Mouse (Mus musculus) cerebellum, adult 11-12 months (tissue): ENCODE results near the gene P2rx4.

Experiments used
- DNase-seq: peaks from one replicate; pipeline ENCODE4 v3.0.0; 2022

Gene P2rx4

DNA sequence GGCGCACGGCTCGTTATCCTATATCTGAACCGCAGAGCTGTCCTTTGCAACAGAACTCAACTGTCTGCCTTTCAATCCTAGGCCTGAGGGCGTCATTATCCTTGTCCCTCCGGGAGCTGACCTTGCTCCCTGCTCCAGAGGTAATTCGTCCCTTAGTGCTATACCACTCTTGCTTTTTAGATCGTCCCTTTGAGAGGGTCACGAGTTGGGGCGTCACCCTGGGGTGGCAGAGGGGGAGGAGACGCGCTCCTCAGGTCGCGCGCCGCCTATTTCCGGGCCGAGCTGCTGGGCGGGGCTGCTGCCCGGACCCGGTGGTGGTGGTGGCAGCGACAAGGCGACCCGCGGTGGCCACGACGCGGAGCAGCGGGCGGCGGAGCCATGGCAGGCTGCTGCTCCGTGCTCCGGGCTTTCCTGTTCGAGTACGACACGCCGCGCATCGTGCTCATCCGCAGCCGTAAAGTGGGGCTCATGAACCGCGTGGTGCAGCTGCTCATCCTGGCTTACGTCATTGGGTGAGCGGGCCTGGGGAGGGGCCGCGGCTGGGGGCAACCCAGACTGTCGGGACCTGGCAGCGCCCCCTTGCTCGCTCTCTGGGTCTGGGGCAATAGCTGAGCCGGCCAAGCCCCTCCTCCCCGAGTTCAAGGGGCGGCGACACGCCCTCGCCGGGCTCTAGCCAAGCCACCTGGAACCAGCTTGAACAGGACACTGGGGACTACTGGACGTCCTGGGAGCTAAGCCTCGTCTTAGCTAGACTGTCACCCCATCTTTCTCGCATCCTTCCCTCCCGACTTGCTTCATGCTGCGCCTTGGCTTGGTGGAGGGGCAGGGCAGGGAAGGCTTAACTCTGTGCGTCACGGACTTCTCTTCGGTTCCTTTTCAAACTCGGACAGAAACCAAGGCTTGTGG lies at the start of gene P2rx4:
P2rx4 (plus strand) TSS at position 269 of the 906 bp plus-strand sequence.
- DNase-seq, result peak; percentile 88

DNA sequence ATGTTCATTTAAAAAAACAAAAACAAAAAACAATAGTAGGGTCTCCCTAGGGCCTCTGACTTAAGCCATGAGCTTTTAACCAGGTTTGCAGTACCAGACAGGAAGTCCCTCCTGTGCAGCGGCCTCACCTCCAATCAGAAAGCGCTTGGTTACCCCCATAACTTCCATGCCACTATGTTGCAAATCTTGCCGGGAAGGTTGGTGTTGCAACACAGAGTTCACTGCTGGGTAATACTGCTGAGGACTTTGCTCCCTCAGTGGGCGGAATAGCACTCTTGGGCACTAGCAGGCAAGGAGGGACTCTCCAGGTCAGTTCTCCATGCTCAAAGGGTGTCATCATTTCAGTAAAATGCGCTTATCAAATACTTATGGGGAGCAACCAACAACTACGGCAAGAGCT lies 44.8 kb upstream of the P2rx4 start:
- DNase-seq, result no peak

DNA sequence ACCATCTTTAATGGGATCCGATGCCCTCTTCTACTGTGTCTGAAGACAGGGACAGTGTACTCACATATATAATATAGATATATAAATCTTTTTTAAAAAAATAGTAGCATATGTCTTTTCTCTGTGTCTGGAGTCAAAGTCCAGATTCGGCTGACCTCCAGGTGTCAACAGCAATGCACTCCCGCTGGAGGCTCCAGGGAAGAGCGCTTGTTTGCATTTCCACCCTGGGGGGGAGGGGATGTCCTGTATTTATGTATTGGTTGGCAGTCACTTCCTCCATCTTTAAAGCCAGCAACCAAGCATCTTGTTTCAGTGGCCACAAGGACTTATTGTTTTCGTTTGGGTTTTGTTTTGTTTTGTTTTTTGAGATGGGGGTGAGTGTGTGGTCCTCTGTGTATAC lies 42.3 kb upstream of the P2rx4 start:
- DNase-seq, result no peak

DNA sequence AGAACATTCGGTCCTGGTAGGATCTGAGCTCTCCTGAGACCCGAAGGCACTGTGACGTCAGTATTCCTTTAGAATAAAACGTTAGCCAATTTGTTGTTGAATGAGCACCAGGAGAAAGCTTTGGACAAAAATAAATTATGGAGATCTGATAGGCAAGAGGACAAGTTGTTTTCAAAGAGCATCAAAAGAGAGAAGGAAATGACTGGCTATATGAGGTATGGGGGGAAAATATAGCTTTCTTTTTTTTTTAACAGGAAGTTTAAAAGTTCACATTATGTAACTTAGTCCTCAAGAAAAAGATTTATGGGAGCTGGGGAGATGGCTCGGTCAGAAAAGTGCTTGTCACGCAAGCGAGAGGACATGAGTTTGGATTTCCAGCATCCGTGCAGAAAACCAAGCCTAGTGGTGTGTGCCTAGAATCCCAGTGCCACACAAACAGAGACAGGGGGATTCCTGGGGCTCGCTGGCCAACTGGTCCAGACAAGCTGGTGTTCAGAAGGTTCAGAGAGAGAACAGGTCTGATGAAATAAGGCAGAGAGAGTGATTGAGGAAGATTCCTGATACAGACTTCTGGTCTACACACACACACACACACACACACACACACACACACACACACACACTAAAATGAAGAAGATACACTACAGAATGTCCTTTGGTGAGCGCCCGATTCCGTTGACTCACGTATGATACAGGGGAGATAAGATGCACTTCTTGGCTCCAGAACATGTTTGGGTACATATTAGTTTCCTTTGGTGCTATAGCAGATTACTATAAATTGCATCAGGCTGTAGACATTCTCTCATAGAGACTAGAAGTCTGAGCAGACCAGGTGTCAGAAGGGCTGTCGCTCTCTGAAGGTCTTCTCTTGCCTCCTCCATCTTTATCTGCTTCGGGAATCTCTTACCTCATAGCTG lies 38.1 kb upstream of the P2rx4 start:
- no peak for DNase-seq

DNA sequence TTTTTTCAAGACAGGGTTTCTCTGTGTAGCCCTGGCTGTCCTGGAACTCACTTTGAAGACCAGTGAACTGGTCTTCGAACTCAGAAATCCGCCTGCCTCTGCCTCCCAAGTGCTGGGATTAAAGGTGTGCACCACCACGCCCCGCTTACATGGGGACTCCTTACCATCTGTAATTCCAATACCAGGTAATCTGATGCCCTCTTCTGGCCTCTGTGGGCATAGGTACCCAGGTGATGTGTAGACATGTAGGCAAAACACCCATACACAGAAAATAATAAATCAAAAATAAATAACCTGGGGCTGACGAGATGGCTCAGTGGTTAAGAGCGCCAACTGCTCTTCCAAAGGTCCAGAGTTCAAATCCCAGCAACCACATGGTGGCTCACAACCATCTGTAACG lies 35.7 kb upstream of the P2rx4 start:
- peak; percentile 58 for DNase-seq

DNA sequence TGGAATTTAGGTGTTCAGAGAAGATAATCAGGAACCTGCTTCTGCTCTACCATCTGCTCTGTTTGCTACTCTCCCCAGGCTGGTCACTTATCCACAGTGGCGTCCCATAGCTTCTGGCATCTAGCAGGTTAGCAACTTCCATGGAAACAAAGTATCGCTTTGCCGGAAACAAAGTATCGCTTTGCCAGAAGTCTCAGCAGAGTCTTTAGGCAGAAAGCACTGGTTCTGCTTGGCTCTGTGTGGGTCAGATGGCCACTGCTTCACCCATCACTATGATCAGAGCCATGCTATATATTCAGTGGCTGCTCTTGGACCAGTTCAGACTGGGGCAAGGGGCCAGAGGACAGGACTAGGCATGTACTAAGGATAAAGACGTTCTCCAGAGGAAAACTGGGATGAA lies 35.0 kb upstream of the P2rx4 start:
- DNase-seq, result peak; percentile 47

DNA sequence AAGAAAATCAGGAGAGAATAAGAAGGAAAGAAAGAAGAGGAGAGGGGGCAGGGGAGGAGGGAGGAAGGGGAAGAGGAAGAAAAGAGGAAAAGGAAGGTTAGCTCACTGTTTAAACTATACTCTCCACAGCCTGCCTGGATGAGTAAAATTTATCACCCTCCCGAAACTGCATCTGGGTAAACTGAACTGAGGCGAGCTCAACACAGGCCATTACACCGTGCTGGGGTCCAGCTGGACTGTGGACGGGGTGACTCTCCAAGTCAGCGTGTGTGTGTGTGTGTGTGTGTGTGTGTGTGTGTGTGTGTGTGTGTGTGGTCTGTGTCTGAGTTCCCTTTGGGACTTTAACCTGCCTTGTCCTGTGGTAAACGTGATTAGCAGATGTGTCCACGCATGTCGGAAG lies 31.3 kb upstream of the P2rx4 start:
- no peak for DNase-seq

DNA sequence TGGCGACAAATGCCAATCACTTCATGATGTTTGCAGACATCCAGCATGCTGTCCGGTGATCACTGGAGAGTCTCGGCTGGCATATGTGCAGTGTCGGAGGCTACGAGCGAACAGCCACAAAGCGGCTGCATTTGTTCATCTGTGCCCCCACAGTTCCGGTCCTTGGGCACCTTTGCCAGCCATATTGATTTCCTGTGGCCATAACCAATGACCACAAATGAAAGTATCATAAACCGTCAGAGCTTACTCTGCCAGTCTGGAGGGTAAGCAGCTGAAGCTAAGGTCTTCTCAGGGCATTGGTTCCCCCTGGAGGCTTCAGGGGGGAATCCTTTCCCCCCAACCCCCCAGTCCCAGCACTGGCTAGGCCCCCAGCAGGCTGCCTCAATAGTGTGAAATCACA lies 29.4 kb upstream of the P2rx4 start:
- no peak for DNase-seq

DNA sequence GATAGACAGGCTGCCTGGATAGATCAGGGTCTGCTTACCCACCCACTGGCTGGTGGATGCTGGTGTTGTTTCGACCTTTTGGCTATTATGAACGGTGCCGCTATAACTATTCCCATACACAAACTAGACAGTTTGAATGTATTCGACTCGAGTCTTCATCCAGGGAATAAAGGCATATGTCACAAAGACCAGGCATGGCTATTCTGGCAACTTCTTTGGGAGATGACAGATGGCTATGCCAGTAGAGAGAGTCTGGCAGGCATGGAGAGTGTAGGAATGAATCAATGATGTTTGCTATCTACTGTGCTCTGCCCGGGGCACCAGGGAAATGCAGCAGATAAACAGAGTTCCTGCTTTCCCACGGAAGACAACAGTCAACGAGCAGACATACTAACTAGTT lies 27.5 kb upstream of the P2rx4 start:
- peak; percentile 82 for DNase-seq

DNA sequence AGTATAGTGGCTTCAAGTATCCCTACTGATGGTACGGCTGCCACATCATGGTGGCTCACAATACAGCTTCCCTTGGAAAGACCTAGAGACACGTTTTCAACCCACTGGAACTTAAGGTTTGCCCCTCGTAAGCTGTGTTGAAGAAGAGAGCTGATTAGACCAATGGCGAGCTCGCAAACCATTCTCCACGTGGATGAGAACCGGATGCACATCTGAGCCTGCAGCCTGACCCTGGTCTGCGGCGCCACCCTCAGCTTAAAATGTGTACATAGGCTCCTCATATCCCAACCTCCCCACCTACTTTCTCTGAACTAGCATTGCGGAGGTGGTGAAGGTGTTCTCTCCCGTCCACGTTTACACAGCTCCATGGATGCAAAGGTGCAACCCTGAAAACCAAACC lies 26.1 kb upstream of the P2rx4 start:
- no peak for DNase-seq

DNA sequence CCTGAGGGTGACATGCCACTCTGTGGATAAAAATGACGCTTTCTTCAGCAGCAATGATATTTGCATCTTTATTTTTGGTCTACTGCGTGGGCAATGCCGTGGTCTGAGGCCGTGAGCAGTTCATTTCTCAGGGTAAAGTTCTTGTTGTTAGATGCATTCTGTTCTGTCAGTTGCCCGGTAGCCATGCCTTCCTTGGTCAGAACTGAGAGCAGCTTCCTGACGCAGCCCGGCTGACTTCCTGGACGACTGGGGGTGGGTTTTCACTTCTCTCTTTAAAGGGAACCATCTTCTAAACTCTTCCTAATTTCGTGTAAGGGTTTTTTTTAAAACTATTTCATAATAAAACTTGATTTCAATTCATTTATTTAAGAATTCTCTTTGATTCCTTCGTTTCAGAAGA lies 23.4 kb upstream of the P2rx4 start:
- no peak for DNase-seq

DNA sequence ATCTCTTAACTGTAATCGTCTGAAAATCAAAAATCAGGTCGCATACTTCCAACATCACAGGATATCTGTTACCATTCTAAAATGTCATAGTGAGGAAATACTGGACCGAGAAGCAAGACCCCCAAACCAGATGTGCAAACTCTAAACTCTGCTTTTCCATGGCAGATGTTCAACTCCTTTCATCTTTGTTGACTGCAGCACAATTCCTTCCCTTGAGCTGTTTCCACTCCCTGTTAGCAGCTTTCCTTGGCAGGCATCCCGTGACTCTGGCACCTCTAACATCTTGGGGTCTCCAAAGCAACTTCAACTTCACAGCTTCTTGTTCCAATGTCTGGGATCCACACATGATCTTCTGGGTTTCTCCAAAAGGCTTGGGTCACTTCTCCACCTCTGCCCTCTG lies 20.0 kb upstream of the P2rx4 start:
- DNase-seq, result no peak

DNA sequence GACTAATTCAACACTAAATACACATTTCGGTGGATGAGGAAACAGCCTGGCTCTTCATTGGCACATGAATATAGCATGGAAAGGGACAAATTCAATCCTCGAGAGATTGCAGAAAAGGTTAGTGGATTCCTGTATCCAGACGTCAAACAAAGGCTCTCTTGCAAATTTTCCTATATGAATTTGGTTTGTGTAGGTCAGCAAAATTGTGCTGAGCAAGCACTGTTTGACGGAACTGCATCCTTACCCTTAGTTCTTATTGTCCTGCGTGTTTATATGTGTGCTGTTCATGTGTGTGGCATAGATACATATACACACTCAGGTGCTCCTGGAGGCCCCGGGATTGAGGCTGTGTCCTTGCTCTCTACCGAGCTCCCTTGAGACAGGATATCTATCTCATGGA lies 18.2 kb upstream of the P2rx4 start:
- DNase-seq, result no peak

DNA sequence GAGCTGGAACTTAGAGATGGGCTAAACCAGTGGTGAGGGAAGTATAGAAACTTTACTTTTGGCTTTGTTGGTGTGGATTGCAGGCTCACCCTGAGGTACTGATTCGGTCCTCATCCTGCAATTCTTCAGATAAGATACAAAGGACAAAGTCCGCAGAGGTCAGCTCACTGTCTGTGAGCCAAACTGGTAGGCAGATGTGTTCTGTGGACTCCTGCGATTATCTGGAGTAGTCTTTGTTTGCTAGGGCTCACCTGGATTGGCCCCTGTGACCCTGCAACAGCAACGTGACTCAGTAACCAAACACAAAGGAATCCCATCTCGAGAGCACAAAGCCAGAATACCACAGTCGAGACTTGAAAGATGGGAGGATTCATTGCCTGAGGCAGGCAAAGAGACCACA lies 16.9 kb upstream of the P2rx4 start:
- DNase-seq, result no peak

DNA sequence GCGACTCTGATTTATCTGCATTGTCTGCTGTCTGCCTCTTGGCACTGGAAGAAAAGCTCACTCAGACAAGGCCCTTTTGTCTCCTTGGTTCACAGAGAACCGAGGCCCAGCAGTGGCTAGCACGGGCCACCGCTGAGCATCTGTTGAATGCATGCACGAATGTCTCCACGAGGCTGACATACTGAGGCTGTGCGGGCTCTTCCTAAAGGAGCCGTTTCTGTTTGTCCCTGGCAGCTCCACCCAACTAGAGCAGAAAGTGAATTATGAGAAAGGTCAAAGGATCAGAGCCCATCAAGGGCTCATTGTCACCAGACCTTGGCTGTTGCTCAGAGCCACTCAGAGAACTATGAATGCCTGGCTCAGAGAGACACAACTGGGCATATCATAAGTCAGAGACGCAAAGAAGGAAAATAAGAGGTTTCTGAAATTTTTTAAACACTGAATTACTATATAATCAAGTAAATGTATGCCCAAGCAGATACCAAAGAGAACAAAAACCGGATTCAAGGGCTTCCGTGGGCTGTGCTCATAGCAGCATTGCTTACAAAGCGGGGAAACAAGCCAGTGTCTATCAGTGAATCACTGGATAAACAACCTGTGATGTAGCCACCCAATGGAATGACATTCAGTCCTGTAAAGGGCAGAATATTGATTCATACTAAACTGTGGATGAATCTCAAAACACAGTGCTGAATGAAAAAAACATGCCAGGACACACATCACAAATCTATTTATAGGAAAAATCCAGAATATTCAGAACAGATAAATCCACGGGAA lies 13.7 kb upstream of the P2rx4 start:
- DNase-seq, result no peak

DNA sequence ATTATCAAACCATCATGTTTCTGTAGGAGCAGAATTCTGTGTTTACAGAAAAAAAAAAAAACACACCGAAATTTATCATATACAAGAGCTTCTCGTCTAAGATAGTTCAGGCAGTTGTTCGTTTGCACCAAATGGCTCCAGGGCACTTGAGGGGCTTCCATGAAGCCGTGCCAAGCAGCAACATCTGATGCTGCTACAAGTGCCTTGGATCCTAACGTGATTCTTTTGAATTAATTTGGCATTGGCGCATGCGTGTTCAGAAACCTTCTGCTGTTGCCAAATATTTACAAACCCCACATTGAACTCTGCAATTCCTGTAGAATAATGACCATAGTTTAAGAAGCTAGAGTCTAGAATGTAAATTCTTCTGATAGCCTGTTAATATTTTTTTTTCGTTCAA lies 11.8 kb upstream of the P2rx4 start:
- DNase-seq, result no peak

DNA sequence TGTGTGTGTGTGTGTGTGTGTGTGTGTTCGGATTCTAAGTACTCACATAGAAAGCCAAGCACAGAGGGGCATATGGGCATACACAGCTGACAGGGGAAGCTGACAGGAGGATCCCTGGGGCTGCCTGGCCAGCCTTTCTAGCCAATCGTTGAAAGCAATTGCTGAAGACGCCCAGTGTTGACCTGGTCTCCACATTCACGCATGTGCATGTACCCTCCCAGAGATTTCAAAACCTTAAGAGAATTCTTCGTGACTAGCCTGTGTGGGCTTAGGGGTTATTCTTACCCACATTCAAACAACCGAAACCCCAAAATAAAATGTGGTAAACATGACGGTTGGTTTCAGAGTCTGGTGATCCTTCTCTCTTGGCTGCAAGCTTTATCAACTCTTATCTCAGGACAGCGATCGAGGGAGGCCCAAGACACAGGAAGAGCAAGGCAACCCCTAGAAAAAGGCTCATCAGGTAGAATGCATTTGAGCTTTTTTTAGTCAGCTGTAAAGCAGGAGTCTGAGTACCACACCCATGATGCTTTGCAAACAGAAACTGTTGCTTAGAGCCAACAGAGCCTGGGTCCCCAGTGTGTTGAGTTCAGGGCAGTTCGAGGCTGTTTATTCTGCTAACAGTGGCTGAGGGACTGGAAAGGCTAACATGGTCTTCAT lies 9.2 kb upstream of the P2rx4 start:
- no peak for DNase-seq

DNA sequence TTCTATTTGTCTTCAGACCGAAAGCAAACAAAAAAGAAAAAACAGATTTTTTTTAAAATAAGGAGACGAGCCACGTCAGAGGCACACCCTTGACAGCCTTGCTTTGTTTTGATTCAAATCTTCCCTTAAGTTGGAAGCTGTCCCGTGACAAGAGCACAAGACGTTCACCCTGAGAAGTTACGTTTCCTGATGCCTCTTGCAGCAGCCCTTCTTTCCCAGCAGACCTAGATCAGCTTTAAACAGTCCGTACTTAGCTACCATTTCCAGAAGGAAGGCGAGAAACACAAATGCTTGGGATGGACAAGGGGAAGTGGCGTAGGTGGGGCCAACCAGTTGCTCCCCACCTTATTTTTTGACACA lies 8.7 kb upstream of the P2rx4 start:
- no peak for DNase-seq

DNA sequence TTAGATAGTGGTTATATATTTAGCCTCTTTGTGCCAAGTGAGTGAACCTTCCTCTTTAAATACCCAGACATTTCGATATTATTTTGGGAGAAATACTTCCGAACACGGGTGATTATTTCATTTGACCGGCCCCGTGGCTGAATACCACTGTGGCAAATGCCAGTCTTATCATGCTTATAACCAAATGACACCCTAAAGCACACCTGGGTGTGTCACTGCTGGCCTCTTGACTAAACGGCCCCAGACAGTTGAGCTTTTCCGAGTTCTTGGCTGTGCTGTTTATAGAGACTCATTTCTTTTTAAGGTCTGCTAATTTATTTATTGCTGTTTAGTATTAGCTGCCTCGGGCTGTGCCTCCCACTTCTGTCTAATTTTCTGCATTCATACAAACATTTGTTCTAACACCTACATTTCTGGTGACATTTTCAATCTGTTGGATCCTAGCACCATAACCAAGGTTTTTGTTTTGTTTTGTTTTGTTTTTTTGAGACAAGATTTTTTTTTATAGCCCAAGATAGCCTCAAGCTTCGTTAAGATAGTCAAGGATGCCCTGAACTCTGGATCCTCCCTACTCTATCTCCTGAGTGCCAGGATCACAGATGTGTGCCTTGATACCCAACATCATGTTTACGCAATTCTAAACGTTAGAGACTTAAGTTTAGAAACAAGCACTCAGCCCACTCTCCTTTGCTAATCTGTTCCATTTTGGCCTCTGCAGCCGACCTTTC lies 7.1 kb upstream of the P2rx4 start:
- no peak for DNase-seq

DNA sequence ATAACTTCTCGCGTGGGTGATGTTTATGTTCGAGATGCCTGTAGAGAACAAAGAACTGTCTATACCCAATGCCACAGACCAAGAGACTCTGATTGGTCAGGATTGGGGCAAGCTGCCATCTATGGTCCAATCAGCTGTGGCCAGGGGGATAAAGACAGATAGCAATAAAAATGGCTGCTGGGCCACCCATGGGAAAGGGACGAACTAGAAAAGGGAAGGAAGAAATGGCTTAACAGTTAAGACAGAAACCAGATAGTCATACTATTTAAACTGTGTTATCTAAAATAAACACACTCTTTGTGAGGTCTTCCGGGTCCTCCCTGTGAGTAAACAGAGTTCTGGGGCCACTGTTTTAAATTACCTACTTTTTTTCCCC lies 6.5 kb upstream of the P2rx4 start:
- DNase-seq, result no peak

DNA sequence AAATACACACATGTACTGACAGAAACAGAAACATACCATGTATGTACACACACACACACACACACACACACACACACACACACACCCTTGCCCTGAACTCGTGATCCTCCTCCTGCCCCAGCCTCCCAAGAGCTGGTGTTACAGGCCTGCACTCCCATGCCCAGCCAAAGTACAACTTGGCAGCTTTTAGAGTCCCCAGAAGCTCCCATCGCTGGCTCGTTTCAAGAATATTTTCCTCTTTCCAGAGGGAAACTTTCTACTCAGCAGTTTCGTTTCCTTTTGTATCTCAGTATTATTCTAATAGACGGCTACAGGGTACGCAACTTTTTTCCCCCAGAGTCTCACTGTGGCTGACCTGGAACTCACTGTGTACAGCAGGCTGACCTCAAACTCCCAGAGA lies 5.2 kb upstream of the P2rx4 start:
- DNase-seq, result no peak

DNA sequence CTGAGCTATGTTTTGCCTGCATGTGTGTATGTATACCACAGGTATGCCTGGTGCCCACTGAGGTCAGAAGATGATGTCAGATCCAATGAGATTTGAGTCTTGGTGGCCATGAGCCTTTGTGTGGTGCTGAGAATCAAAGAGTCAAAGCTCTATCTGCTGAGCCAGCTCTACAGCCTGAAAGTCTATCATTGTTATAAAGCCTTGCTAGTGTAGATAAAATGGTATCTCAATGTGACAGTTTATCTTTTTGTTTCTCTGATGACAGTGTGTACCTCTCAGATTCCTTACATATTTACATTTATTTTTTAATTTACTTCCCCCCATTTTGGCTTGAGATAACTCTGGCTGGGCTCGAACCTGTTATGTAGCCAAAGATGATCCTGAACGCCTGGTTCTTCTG lies 3.8 kb upstream of the P2rx4 start:
- no peak for DNase-seq
